Mouse (Mus musculus) c-Kit-positive CD71-positive TER-119-negative erythroid progenitor cells, embryonic 14.5 days (primary cell): ENCODE data around the gene 1700049E17Rik1.
"Not testable (repeated sequence)": the region's sequence is repeated elsewhere in the genome, so short reads cannot be mapped to it uniquely, and the experiment has no call there.

Experiments used
- DNase-seq: peaks from one replicate; pipeline ENCODE4 v3.0.0-alpha.2; 2013; ENCODE audit warnings: low read depth

The 1700049E17Rik1 gene

DNA sequence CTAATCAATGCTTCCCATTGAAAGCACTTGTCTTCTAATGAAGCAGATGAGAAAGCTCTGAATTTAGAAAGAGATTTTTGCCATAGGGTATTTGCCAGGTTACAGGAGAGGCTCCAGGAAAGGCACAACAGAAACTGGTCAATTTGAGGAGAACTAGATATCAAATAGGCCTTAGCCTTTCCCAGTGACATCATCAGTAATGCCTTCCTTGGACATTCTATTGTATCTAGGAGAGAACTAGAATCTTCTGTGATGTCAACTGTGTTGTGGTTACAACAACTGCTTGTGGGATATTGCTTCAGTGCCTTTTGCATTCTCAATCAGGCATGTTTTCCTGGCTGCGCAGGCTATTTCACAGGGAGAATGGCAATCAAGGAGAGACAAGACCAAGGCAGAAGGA is at the start of gene 1700049E17Rik1:
Gene 1700049E17Rik1, plus strand, starts transcription at position 301 of the 400 bp plus-strand sequence.
- not testable (repeated sequence) for DNase-seq

DNA sequence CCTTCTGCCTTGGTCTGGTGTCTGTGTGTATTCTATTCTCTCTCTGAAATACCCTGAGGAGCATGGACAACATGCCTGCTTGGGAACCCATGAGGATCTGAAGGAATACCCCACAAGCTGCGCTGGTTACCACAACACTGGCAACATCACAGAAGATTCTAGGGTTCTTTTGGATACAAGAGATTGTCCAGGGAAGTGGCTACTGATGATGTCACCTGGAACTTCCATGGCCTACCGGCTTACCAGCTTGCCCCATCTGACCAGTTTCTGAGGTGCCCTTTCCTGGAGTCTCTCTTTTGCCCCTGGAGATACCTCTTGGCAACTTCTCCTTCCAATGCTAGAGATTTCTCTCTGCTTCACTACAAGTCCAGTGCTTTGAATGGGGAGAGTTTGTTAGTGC is 17.6 kb upstream of the 1700049E17Rik1 start, which contains the start of gene Gm7980:
Gene Gm7980, minus strand, starts transcription at position 101 of the 400 bp plus-strand sequence.
- DNase-seq = not testable (repeated sequence)

DNA sequence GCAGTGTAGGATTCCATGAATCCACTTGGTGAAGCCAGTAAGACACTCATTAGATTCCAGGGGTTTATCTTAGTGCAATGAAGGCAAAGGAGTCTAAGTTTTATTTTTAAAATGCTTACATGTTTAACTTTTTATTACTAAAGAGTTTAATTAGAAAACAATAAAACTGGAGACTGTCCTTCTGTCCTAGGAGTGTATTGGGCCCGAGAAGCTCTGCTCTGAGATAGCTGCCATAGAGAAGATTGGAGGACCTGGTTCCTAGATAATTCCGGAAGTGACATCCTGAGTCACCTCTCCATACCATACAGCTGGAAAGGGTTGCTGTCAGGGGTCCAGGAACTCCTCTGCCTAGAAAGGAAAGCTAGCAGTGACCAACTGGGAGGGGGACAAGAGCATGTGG is 18.9 kb downstream of the 1700049E17Rik1 start, which contains the start of gene 1700024B05Rik:
Gene 1700024B05Rik, plus strand, starts transcription at position 301 of the 400 bp plus-strand sequence.
- not testable (repeated sequence) for DNase-seq

DNA sequence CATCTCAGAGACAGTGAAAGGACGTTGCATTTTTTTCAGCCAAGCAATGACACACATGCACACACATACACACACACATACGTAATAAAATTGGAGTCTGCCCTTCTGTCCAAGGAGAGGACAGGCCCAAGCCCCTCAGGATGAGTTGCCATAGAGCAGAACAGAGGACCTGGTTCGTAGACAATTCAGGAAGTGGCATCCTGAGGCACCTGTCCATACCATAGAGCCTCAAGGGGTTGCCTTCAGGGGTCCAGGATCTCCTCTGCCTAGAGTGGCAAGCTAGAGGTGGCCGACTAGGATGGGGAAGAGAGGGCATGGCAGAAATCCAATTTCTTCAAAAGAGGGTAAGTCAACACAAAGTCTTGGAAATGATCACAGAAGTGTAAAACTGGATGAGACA is 39.3 kb downstream of the 1700049E17Rik1 start:
- DNase-seq = not testable (repeated sequence)

DNA sequence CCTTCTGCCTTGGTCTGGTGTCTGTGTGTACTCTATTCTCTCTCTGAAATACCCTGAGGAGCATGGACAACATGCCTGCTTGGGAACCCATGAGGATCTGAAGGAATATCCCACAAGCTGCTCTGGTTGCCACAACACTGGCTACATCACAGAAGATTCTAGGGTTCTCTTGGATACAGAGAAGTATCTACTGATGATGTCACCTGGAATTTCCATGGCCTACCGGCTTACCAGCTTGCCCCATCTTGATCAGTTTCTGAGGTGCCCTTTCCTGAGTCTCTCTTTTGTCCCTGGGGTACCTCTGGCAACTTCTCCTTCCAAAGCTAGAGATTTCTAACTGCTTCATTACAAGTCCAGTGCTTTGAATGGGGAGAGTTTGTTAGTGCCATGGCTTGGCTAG is 43.1 kb downstream of the 1700049E17Rik1 start, which contains the start of gene Gm6401:
Gene Gm6401, minus strand, starts transcription at position 101 of the 400 bp plus-strand sequence.
- DNase-seq = not testable (repeated sequence)

DNA sequence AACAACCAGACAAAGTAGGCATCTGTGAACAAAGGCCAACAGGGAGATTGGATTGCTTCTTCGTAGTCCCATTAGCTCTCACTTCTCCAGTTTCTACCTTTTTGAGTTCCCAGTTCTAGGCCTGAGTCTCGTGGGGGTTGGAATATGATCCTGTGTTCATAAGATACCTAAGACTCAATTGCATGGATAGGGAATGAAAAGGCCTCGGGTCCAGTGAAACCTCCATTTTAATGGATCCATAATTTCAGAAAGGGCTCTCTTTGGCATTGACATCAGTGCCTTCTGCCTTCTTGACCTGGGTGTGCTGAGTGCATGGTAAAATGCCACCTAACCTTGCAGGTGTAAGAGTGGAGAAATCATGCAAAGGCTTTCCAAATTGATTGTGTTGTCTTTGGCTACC is 43.8 kb downstream of the 1700049E17Rik1 start:
- not testable (repeated sequence) for DNase-seq
